Mouse (Mus musculus) CH12.LX (cell line): ENCODE data around the gene Rnf126.

ENCODE experiments used
- BHLHE40 ChIP-seq: IDR thresholded peaks from 2 replicates; pipeline ENCODE4 v1.6.1; 2011; ENCODE audit warnings: mild to moderate bottlenecking, low read depth, low read length, improper control_type of control experiment
- CTCF ChIP-seq, 2 experiments: IDR thresholded peaks in 1 of 2; conservative IDR thresholded peaks in 1 of 2; 2 replicates each; pipeline ENCODE4 v1.5.1; 2011 to 2012; ENCODE audit warnings: low read depth in 2 of 2, low read length in 2 of 2, improper control_type of control experiment in 1 of 2, inconsistent platforms in 1 of 2, mild to moderate bottlenecking in 1 of 2, moderate library complexity in 1 of 2
- HCFC1 ChIP-seq: IDR thresholded peaks from 2 replicates; pipeline ENCODE4 v1.6.1; 2012; ENCODE audit warnings: low read depth, mild to moderate bottlenecking, inconsistent platforms, low read length, improper control_type of control experiment
- MAX ChIP-seq: IDR thresholded peaks from 2 replicates; pipeline ENCODE4 v1.6.1; 2011; ENCODE audit warnings: low read length, improper control_type of control experiment
- MXI1 ChIP-seq: IDR thresholded peaks from 2 replicates; pipeline ENCODE4 v1.6.1; 2011; ENCODE audit warnings: mild to moderate bottlenecking, low read depth, low read length, improper control_type of control experiment
- NELFE ChIP-seq: IDR thresholded peaks from 2 replicates; pipeline ENCODE4 v1.6.1; 2011; ENCODE audit warnings: low read depth, low read length, improper control_type of control experiment
- POLR2A ChIP-seq: IDR thresholded peaks from 2 replicates; pipeline ENCODE4 v1.6.1; 2011; ENCODE audit warnings: low read depth, mild to moderate bottlenecking, improper control_type of control experiment, low read length
- RAD21 ChIP-seq: IDR thresholded peaks from 2 replicates; pipeline ENCODE4 v1.6.1; 2011; ENCODE audit warnings: low read depth, mild to moderate bottlenecking, low read length, improper control_type of control experiment, moderate library complexity
- RCOR1 ChIP-seq: conservative IDR thresholded peaks from 2 replicates; pipeline ENCODE4 v1.6.1; 2012; ENCODE audit warnings: low read depth, mild to moderate bottlenecking, inconsistent platforms, low read length, improper control_type of control experiment
- TCF12 ChIP-seq: IDR thresholded peaks from 2 replicates; pipeline ENCODE4 v1.6.1; 2014; ENCODE audit warnings: low read depth, mild to moderate bottlenecking, inconsistent platforms, low read length, improper control_type of control experiment

- TF ChIP-seq MAX (no peak), TCF12 (no peak), CTCF (conservative IDR thresholded peaks at IDR 0.05 in 1 of 2, IDR thresholded peaks at IDR 0.05 in 1 of 2; ENCODE audit: low read depth in 2 of 2, low read length in 2 of 2) (no peak), POLR2A (no peak), NELFE (no peak), RAD21 (no peak), HCFC1 (no peak), RCOR1 (no peak), MXI1 (no peak), BHLHE40 (no peak)
Measured at GRCm38 (mm10) chr10:79793738-79794490, 27.2 kb upstream of the Rnf126 start.
